Comparison of ENCODE assay signal across 9 mouse cellular contexts in the genomic region with DNA sequence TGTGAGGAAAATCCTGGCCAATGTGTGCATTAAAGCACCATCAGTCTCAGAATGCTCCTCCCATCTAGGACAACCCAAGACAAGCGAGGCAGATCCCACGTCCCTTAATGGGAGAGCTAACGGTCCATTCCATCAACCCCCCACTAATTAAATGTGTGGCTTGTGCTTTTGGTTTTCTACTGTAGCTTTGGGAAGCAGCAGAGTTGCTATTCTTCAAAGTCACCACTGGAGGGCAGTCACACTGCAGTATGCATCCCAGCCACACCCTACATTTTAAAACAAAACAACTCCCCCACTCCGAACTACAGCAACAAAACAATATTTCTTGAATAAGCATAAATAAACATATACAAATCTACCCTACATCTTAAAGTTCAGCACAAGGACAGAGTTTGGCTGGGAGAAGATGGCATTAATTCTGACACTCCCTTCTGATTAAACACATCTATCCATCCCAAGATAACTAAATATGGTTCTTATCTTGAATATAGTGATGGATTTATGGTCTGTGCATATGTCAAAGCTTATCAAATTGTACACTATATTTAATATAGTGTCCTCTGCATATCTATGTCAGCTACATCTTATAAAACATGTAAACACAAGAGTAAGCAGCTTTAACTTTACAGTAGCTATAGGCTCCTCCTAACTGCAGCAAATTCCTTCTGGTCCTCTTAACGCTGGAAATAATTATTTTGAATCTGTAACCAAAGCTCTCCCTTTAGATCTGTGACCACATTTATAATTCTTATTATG.
DNase-seq lines count a peak whose midpoint lies in the region; ATAC-seq and TF ChIP-seq lines count a peak whose summit lies in the region.
"Had no signal": no experiment of that assay in that cellular context is flagged by ENCODE, and none has a peak within 500 bp of the region (broad histone marks: within the 10 kb centered on the region; RNA-seq: fewer than 3 reads in every experiment).

No protein-coding gene starts in this region.

- H3K9me3 ChIP-seq in kidney, postnatal 0 days (replicated peaks; ENCODE audit: low read length), result no peaks in the 10 kb centered on the region
- H3K9me3 ChIP-seq in intestine, postnatal 0 days (ENCODE audit: control insufficient read depth), result no peaks in the 10 kb centered on the region

- no peaks in the 10 kb centered on the region for H3K36me3 ChIP-seq in kidney, postnatal 0 days (ENCODE audit: insufficient read depth, low read length)
- no peaks in the 10 kb centered on the region for H3K36me3 ChIP-seq in intestine, postnatal 0 days (ENCODE audit: control insufficient read depth, insufficient read depth)
- H3K36me3 ChIP-seq in small intestine, adult 2 months (ENCODE audit: control insufficient read depth, insufficient read depth, low read length), result no peaks in the 10 kb centered on the region

- no peaks in the 10 kb centered on the region for H3K4me1 ChIP-seq in kidney, postnatal 0 days (replicated peaks; ENCODE audit: insufficient read depth, low read length)
- no peaks in the 10 kb centered on the region for H3K4me1 ChIP-seq in intestine, postnatal 0 days (replicated peaks; ENCODE audit: control insufficient read depth, insufficient read depth, low read length)
- H3K4me1 ChIP-seq in small intestine, adult 2 months (ENCODE audit: control insufficient read depth, insufficient read depth, insufficient read length, low read length), result no peaks in the 10 kb centered on the region

- no peak for ATAC-seq in kidney, postnatal 0 days (replicated peaks; ENCODE audit: low FRiP score, low read depth)
- ATAC-seq in intestine, postnatal 0 days, result no peak

- TF ChIP-seq POLR2A in small intestine, adult 2 months (IDR thresholded peaks at IDR 0.05; ENCODE audit: low read depth, low read length), result no peak

- peak; percentile 88 for TF ChIP-seq CTCF in kidney, postnatal 0 days (IDR thresholded peaks at IDR 0.05; ENCODE audit: low read depth)
- TF ChIP-seq CTCF in intestine, postnatal 0 days (IDR thresholded peaks at IDR 0.05; ENCODE audit: low read depth), result peak; percentile 86
- TF ChIP-seq CTCF in small intestine, adult 2 months (IDR thresholded peaks at IDR 0.05; ENCODE audit: extremely low read depth, insufficient read length, insufficient replicate concordance, low read depth, low read length), result peak; percentile 28; the same call in 1 of the 2 replicates

- no peak overlapping the region for H3K4me2 ChIP-seq in kidney, postnatal 0 days (ENCODE audit: low read length)
- H3K4me2 ChIP-seq in intestine, postnatal 0 days (replicated peaks; ENCODE audit: low read depth), result no peak overlapping the region

- no peak overlapping the region for H3K4me3 ChIP-seq in kidney, postnatal 0 days (replicated peaks; ENCODE audit: low read depth, low read length)
- H3K4me3 ChIP-seq in intestine, postnatal 0 days (ENCODE audit: low read depth, low read length), result no peak overlapping the region
- no peak overlapping the region for H3K4me3 ChIP-seq in small intestine, adult 2 months (ENCODE audit: low read depth, low read length)
- H3K4me3 ChIP-seq: myocyte had no signal

- H3K27ac ChIP-seq in kidney, postnatal 0 days, result no peak overlapping the region
- H3K27ac ChIP-seq in intestine, postnatal 0 days (ENCODE audit: low read depth, low read length), result no peak overlapping the region
- H3K27ac ChIP-seq in small intestine, adult 2 months (ENCODE audit: insufficient read depth, low read depth, low read length), result no peak overlapping the region

- no peaks in the 10 kb centered on the region for H3K27me3 ChIP-seq in kidney, postnatal 0 days (ENCODE audit: insufficient read depth, low read length)
- H3K27me3 ChIP-seq in intestine, postnatal 0 days (replicated peaks; ENCODE audit: control insufficient read depth, insufficient read depth, low read length), result no peaks in the 10 kb centered on the region
- no peaks in the 10 kb centered on the region for H3K27me3 ChIP-seq in small intestine, adult 2 months (ENCODE audit: control insufficient read depth, insufficient read depth, low read length)

- peak; percentile 83 for DNase-seq in kidney, postnatal 0 days (ENCODE audit: low spot score)
- DNase-seq in kidney, adult 8-10 months, result no peak
- DNase-seq in Muller cell, postnatal 12 days (ENCODE audit: inconsistent ontology term), result peak; percentile 32
- DNase-seq in cerebellum, postnatal 25 days, result peak; percentile 66 to 69
- no peak for DNase-seq in layer of hippocampus, adult 9-10 months (ENCODE audit: low spot score)
- no peak for DNase-seq in gastrocnemius, postnatal 25 days

- no peak overlapping the region for H3K9ac ChIP-seq in kidney, postnatal 0 days (ENCODE audit: low read depth, low read length)
- no peak overlapping the region for H3K9ac ChIP-seq in intestine, postnatal 0 days (ENCODE audit: low read depth, low read length)

- 10% methylated on average over 5 of the region's 5 CpGs for WGBS in kidney, postnatal 0 days
- 18% methylated on average over 5 of the region's 5 CpGs for WGBS in intestine, postnatal 0 days
- 15% methylated on average over 5 of the region's 5 CpGs for WGBS in small intestine, adult 2 months

Comparison
In these comparisons a context has a peak if more than half of its experiments do, and no peak if none do; other contexts are left out.
1. DNase-seq: peak in kidney, postnatal 0 days (single experiment), Muller cell, postnatal 12 days (single experiment) and cerebellum, postnatal 25 days (2 of 2); none in kidney, adult 8-10 months (0 of 2), layer of hippocampus, adult 9-10 months (single experiment) and gastrocnemius, postnatal 25 days (single experiment).
2. CTCF ChIP-seq: peak in every context shown above with its lines; median percentile 88 in kidney, postnatal 0 days; 86 in intestine, postnatal 0 days; 28 in small intestine, adult 2 months.